Mouse (Mus musculus): ENCODE measurements around the gene Nup188. TPM values are rescaled to one million over a fixed set of nuclear protein-coding genes. Genes with fewer than 3 reads are reported as not detected.

Gene Nup188
- polyA plus RNA-seq, 1 experiment from 2014 or later, result 42.1 TPM

DNA sequence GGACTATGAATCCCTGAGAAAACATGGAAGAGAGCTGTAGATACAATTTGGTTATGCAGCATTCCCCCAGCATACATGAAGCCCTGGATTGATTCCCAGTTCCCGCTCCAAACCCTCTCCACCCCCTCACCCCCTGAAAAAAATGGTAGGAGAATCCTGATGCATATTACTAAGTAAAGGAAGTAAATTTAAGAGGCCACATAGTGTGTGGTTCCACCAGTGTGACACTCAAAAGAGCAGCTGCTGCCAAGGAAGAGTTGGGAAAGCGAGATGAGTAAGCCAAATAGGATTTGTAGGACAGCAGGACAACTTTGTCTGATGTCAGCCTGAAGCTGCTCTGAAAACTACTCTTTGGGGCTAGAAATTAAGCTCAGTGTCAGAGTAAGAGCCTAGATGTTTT lies 25.3 kb downstream of the Nup188 start:
- H3K27ac ChIP-seq, result no peak overlapping the region
- H3K9me3 ChIP-seq (replicated peaks), result no peaks in the 10 kb centered on the region
- no peak overlapping the region for H3K4me3 ChIP-seq (replicated peaks)
- no peak overlapping the region for H3K4me2 ChIP-seq
- 87% methylated on average over 2 of the region's 2 CpGs for WGBS
- H3K4me1 ChIP-seq, result no peaks in the 10 kb centered on the region
- ATAC-seq (replicated peaks; ENCODE audit: low FRiP score), result no peak
- no peaks in the 10 kb centered on the region for H3K27me3 ChIP-seq
- H3K36me3 ChIP-seq, result peaks cover 98% of the 10 kb centered on the region
- no peak overlapping the region for H3K9ac ChIP-seq

DNA sequence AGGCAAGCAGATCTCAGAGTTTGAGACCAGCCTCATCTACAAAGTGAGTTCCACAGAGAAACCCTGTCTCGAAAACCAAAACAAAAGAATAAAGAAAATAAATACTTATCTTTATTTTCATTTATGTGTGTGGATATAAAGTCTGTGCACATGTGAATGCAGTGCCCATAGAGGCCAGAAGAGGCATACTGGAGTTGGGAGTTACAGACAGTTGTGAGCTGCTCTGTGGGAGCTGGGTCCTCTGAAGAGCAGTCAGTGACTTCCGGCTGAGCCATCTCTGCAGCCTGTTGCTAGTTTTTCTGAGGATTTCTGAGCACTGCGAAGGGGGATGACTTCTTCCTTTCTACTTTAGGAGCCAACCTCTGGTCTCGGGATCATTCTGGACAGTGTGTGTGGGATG lies 29.9 kb downstream of the Nup188 start:
- WGBS, result 93% methylated on average over 4 of the region's 4 CpGs
- Histone ChIP-seq H3K9me3 (replicated peaks) (no peaks in the 10 kb centered on the region), H3K27ac (no peak overlapping the region), H3K9ac (no peak overlapping the region), H3K4me3 (replicated peaks) (no peak overlapping the region), H3K4me2 (no peak overlapping the region), H3K27me3 (no peaks in the 10 kb centered on the region), H3K4me1 (no peaks in the 10 kb centered on the region), H3K36me3 (peaks cover 89% of the 10 kb centered on the region)
- no peak for ATAC-seq (replicated peaks; ENCODE audit: low FRiP score)

DNA sequence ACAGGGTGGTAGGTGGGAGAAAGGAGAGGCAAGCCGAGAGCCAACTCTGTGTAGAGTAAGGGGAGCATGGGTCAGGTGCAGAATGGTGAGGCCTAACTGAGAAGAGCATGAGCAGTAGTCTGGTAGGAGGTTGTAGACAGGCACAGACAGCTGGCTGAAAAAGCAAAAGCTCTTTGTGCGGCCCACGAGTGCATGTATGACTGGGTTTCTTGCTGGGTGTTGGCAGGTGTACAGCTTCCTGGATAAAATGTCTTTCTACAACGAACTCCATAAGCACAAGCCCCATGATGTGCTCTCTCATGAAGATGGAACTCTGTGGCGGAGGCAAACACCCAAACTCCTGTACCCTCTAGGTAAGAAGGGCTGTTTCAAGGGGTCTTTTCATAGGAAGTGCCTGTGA lies 30.8 kb downstream of the Nup188 start:
- H3K36me3 ChIP-seq, result peaks cover 91% of the 10 kb centered on the region
- 95% methylated on average over 5 of the region's 5 CpGs for WGBS

DNA sequence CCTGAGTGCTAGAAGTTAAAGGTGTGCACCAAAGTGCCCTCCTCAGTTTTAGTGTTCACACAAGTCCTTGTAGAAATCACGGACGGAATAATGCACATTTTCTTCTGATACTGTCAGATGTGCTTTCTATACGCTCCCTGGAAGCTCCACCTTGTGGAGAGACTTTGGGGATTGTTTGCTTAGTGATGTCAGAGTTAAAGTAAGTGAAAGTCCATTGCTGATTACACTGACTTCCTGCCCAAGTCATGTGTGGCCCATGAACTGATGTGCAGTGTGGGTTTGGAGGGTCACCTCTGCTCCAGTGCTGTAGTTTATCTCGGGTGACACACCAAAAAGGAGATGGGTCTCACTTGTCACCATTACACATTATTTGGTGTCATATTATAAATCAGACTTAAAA lies 33.1 kb downstream of the Nup188 start:
- H3K27me3 ChIP-seq, result no peaks in the 10 kb centered on the region
- H3K9me3 ChIP-seq (replicated peaks), result no peaks in the 10 kb centered on the region
- WGBS, result 77% methylated on average over 4 of the region's 4 CpGs
- peaks cover 91% of the 10 kb centered on the region for H3K36me3 ChIP-seq
- no peak overlapping the region for H3K4me2 ChIP-seq
- no peaks in the 10 kb centered on the region for H3K4me1 ChIP-seq
- H3K4me3 ChIP-seq (replicated peaks), result no peak overlapping the region
- no peak overlapping the region for H3K9ac ChIP-seq
- H3K27ac ChIP-seq, result no peak overlapping the region
- no peak for ATAC-seq (replicated peaks; ENCODE audit: low FRiP score)

More for the DNA sequence above, 30.8 kb downstream of the Nup188 start:
- no peak overlapping the region for H3K27ac ChIP-seq
- ATAC-seq (replicated peaks; ENCODE audit: low FRiP score), result no peak
- H3K4me3 ChIP-seq (replicated peaks), result no peak overlapping the region
- no peaks in the 10 kb centered on the region for H3K9me3 ChIP-seq (replicated peaks)
- H3K9ac ChIP-seq, result no peak overlapping the region
- no peaks in the 10 kb centered on the region for H3K27me3 ChIP-seq
- H3K4me2 ChIP-seq, result no peak overlapping the region
- no peaks in the 10 kb centered on the region for H3K4me1 ChIP-seq

DNA sequence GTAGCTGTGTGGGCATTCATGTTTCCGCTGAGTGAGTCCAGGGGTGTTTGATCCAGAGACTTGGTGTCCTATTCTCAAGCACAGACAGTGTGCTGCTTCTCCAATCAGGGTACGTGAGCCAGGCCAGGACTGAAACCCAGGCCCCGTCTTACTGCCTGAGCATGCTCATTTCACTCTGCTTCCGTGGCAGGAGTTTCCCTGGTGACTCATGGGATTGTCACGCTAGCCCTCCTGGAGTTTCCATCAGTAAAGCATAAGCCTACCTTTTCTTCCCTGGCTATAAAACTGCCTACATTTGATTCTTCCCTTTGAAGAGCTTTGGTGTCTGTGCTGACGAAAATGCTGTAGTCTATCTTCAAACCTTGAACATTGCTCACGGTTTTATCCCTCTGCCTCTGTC lies 36.9 kb downstream of the Nup188 start:
- no peak overlapping the region for H3K4me3 ChIP-seq (replicated peaks)
- H3K9ac ChIP-seq, result no peak overlapping the region
- no peak overlapping the region for H3K4me2 ChIP-seq
- no peaks in the 10 kb centered on the region for H3K27me3 ChIP-seq
- ATAC-seq (replicated peaks; ENCODE audit: low FRiP score), result no peak
- 91% methylated on average over 7 of the region's 7 CpGs for WGBS
- no peak overlapping the region for H3K27ac ChIP-seq
- H3K9me3 ChIP-seq (replicated peaks), result no peaks in the 10 kb centered on the region
- no peaks in the 10 kb centered on the region for H3K4me1 ChIP-seq
- peaks cover 91% of the 10 kb centered on the region for H3K36me3 ChIP-seq

DNA sequence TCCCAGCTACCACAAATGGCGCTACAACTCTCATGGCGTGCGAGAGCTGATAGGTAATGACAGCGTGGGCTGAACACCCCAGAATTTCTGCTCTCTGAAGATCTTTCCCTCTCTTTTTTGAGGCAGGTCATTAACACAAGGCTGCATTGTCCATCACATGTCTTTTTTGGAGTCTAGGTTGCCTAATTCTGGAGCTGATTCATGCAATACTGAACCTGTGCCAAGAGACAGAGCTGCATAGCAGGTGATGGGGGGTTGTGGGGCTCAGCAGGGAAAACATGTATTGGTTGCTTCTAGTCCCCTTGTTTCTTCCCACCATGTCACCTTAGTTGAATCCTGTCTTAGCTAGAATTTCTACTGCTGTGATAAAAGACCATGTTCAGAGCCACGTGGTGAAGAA lies 39.1 kb downstream of the Nup188 start:
- Histone ChIP-seq H3K4me1 (no peaks in the 10 kb centered on the region), H3K9ac (no peak overlapping the region), H3K27me3 (no peaks in the 10 kb centered on the region), H3K36me3 (peaks cover 99% of the 10 kb centered on the region), H3K27ac (no peak overlapping the region), H3K4me2 (no peak overlapping the region), H3K4me3 (replicated peaks) (no peak overlapping the region), H3K9me3 (replicated peaks) (no peaks in the 10 kb centered on the region)
- WGBS, result 94% methylated on average over 5 of the region's 5 CpGs
- no peak for ATAC-seq (replicated peaks; ENCODE audit: low FRiP score)

DNA sequence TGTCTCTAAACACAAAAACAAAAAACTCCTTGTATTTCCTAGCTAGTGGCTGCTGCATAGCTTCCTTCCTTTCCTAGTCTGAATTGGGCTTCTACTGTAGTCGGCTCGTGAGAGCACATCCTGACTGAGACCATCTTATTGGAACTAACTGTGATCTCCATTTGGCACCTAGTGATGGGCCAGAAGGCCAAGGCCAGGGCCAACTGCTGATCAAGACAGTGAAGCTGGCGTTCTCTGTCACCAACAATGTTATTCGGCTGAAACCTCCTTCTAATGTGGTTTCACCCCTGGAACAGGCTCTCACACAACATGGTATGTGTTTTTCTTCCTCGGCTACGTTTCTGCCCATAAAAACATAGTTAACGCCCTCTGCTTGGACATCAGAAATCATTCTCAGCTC lies 41.1 kb downstream of the Nup188 start:
- peaks cover 99% of the 10 kb centered on the region for H3K36me3 ChIP-seq
- 91% methylated on average over 7 of the region's 7 CpGs for WGBS
- no peaks in the 10 kb centered on the region for H3K9me3 ChIP-seq (replicated peaks)
- ATAC-seq (replicated peaks; ENCODE audit: low FRiP score), result no peak
- no peak overlapping the region for H3K9ac ChIP-seq
- H3K4me3 ChIP-seq (replicated peaks), result no peak overlapping the region
- no peak overlapping the region for H3K27ac ChIP-seq
- no peak overlapping the region for H3K4me2 ChIP-seq
- H3K27me3 ChIP-seq, result no peaks in the 10 kb centered on the region
- no peaks in the 10 kb centered on the region for H3K4me1 ChIP-seq

DNA sequence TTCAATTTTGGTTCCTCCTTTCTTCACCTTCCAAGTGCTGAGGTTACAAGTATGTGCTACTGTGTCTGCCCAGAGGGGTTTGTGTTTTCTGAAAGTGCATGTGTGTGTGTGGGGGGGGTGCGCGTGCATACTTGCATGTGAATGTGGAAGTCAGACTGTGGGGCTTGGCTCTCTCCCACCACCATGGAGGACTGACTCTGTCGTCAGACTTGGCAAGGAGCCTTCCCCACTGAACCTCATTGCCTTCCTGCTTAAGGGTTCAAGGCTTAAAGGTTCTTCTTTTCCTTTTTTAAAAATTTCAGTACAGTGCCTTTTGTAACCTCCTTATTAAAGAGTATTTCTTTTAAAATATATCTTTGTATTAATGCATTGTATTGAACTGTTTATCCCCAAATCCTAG lies 42.6 kb downstream of the Nup188 start:
- H3K4me2 ChIP-seq, result no peak overlapping the region
- no peak overlapping the region for H3K27ac ChIP-seq
- WGBS, result 85% methylated on average over 3 of the region's 3 CpGs
- no peak for ATAC-seq (replicated peaks; ENCODE audit: low FRiP score)
- H3K9ac ChIP-seq, result no peak overlapping the region
- H3K4me3 ChIP-seq (replicated peaks), result no peak overlapping the region
- no peaks in the 10 kb centered on the region for H3K4me1 ChIP-seq
- no peaks in the 10 kb centered on the region for H3K27me3 ChIP-seq
- peaks cover 99% of the 10 kb centered on the region for H3K36me3 ChIP-seq
- no peaks in the 10 kb centered on the region for H3K9me3 ChIP-seq (replicated peaks)

DNA sequence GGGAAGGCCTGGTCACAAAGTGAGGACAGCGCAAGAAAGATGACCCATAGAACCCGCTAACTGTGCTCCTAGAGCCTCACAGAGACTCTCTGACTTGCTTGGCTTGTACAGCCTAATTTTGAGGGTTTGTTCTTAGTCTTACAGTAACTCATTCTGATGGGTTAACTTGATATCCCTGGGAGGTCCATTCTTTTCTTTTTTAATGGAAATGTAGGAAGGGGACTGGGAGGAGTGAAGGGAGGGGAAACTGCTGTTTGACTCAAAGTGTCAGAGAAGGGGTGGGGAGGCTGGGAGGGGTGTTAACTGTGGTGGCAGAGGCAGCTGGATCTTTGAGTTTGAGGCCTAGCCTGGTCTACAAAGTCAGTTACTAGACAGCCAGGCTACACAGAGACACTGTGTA lies 49.1 kb downstream of the Nup188 start:
- Histone ChIP-seq H3K4me1 (no peaks in the 10 kb centered on the region), H3K9ac (no peak overlapping the region), H3K9me3 (replicated peaks) (no peaks in the 10 kb centered on the region), H3K36me3 (peaks cover 100% of the 10 kb centered on the region), H3K4me2 (no peak overlapping the region), H3K4me3 (replicated peaks) (no peak overlapping the region), H3K27ac (no peak overlapping the region), H3K27me3 (no peaks in the 10 kb centered on the region)
- 92% methylated on average over 2 of the region's 2 CpGs for WGBS
- ATAC-seq (replicated peaks; ENCODE audit: low FRiP score), result no peak

DNA sequence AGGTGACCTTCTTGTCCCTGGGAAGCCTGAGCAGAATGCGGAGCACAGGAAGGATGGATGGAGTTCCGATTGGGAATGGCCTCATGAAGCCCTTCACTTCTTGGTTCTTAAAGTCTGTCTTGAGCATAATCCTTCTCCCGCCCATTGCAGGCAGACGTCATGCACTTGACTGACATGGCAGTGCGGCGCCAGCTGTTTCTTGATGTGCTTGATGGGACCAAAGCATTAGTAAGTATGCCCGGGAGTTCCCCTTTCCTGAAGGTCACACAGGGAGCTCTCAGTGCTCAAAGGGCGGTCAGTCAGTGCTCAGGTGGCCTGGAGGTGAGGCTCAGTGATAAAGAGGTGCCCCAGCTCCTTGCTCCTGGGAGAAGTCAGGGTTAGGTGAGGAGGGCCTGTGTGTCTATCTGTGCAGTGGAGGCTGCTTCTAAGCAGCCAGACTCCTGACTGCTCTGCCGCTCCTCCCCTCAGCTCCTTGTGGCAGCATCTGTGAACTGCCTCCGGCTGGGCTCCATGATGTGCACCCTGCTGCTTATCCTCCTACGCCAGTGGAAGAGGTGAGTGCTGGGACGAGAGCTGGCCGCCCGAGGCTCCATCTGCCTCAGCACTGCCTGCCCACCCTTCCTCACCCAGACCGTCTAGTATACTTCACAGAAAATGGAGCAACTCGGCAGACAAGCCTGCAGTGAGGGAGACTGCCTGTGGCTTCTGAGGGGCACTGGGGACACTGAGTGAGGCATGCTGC lies 50.1 kb downstream of the Nup188 start:
- Histone ChIP-seq H3K36me3 (peaks cover 100% of the 10 kb centered on the region), H3K4me1 (no peaks in the 10 kb centered on the region), H3K27me3 (no peaks in the 10 kb centered on the region), H3K9me3 (replicated peaks) (no peaks in the 10 kb centered on the region), H3K4me2 (no peak overlapping the region), H3K9ac (no peak overlapping the region), H3K27ac (no peak overlapping the region), H3K4me3 (replicated peaks) (no peak overlapping the region)
- no peak for ATAC-seq (replicated peaks; ENCODE audit: low FRiP score)
- WGBS, result 91% methylated on average over 16 of the region's 16 CpGs

DNA sequence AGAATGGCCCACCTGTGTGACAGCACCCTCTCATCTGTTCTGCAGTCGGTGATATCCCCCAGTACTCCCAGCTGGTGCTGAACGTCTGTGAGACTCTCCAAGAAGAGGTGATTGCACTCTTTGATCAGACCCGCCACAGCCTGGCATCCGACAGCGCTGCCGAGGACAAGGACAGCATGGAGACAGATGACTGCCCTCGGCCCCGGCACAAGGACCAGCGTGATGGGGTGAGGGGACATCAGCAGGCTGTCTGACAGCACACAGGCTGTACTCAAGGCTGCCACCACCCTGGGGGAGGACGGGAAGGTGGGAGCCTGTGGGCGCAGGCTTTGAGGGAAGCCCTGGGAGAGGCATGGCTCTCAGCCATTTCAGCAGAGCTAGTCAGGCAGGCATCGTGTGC lies 51.0 kb downstream of the Nup188 start:
- Histone ChIP-seq H3K27me3 (no peaks in the 10 kb centered on the region), H3K4me2 (no peak overlapping the region), H3K4me3 (replicated peaks) (no peak overlapping the region), H3K27ac (no peak overlapping the region), H3K36me3 (peaks cover 100% of the 10 kb centered on the region), H3K9me3 (replicated peaks) (no peaks in the 10 kb centered on the region), H3K4me1 (no peaks in the 10 kb centered on the region), H3K9ac (no peak overlapping the region)
- ATAC-seq (replicated peaks; ENCODE audit: low FRiP score), result no peak
- WGBS, result 78% methylated on average over 12 of the region's 12 CpGs

DNA sequence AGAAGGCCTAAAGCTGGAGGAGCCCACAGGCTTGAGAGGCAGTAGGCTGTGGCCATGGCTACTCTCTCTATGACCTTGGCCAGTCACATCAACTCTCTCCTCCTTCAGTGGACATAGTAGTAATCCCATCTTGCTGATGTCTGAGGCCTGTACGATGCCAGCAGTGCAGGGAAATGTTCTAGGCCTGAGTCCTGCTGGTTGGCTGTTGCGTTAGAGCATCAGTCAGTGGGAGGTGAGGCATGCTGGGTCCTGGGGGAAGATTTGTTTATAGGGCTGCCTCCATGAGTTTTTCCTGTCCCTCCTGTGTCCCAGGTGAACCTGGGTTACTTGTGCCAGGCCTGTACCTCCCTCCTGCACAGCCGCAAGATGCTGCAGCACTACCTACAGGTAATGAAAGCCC lies 55.9 kb downstream of the Nup188 start:
- no peak overlapping the region for H3K27ac ChIP-seq
- H3K9me3 ChIP-seq (replicated peaks), result no peaks in the 10 kb centered on the region
- H3K4me1 ChIP-seq, result no peaks in the 10 kb centered on the region
- H3K9ac ChIP-seq, result no peak overlapping the region
- peaks cover 100% of the 10 kb centered on the region for H3K36me3 ChIP-seq
- no peak for ATAC-seq (replicated peaks; ENCODE audit: low FRiP score)
- no peak overlapping the region for H3K4me3 ChIP-seq (replicated peaks)
- no peak overlapping the region for H3K4me2 ChIP-seq
- 90% methylated on average over 3 of the region's 3 CpGs for WGBS
- H3K27me3 ChIP-seq, result no peaks in the 10 kb centered on the region

DNA sequence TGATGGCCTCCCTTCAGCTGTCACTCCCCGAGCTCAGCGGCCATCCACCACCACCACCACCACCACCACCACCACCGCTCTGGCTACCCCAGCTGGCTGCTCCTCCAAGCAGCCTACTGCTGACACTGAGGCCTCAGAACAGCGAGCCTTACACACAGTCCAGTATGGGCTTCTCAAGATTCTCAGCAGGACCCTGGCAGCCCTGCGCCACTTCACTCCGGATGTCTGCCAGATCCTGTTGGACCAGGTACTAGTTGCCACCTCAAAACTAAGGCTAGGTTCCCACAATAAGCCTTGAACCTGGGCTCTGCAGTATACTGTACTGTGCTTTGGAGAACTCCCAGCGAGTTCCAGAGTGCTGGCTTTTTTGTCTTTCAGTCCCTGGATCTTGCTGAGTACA lies 56.3 kb downstream of the Nup188 start:
- Histone ChIP-seq H3K4me3 (replicated peaks) (no peak overlapping the region), H3K27ac (no peak overlapping the region), H3K9me3 (replicated peaks) (no peaks in the 10 kb centered on the region), H3K4me1 (no peaks in the 10 kb centered on the region), H3K36me3 (peaks cover 100% of the 10 kb centered on the region), H3K27me3 (no peaks in the 10 kb centered on the region), H3K4me2 (no peak overlapping the region), H3K9ac (no peak overlapping the region)
- ATAC-seq (replicated peaks; ENCODE audit: low FRiP score), result no peak
- 91% methylated on average over 7 of the region's 7 CpGs for WGBS

Data from kidney, embryonic 15.5 days (tissue).